Mouse (Mus musculus): ENCODE measurements at regions not wholly inside any gene's neighbourhood (a gene's known extent, or its start where the extent isn't known, plus 50 kb on each side); places are given as distances from the start of the nearest gene placed in this dataset.
A peak's percentile ranks its signal among the peaks of the same experiment; 100 is the strongest.

DNA sequence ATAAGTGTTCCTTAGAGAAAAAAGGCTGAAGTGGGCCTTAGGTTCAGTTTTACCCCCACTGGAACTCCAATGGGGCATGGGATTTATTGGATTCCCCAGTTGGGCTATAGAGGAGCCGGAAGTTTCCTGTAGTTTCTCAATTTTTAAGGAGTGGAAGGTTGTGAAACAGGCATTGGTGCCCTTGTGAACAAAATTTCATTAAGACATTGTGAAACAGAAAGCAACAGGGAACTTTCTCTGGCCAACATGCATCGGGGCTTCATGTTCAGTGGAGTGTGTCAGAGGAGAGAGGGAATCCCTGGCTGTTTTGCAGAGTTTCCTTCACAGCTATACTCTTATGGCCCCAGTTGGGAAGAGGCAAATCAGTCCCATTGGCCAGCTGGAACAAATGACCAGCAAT lies 441.6 kb upstream of the A1bg start:
- DNase-seq (ENCODE audit: low spot score): no peak
- no peak for ATAC-seq (ENCODE audit: low FRiP score, low read depth)

DNA sequence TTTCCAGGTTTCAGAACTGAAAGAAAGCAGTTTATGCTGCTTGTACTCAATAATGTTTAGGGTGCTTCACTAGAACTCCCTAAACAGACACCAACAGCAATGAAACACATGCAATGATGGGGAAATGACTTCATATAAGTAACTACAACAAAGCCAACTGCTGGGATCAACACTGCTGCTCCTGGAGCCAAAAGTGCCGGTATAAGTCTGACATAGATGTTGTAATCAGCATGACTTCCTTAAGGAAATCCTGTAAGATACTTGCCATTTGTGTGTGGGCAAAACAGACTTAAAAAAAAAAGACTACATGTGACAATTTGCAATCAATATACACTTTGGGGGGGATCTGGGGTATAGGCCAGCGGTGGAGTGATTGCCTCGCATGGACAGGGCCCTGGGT lies 438.4 kb upstream of the A1bg start:
- Histone ChIP-seq H3K36me3 (ENCODE audit: control insufficient read depth, insufficient read depth, low read length) (no peaks in the 10 kb centered on the region), H3K9ac (ENCODE audit: low read depth, low read length, severe bottlenecking) (no peak overlapping the region), H3K4me3 (replicated peaks; ENCODE audit: low read length) (no peak overlapping the region), H3K4me1 (ENCODE audit: control insufficient read depth, insufficient read depth, low read length) (no peaks in the 10 kb centered on the region), H3K4me2 (replicated peaks; ENCODE audit: low read depth, low read length, severe bottlenecking) (no peak overlapping the region), H3K9me3 (ENCODE audit: control insufficient read depth, low read length) (no peaks in the 10 kb centered on the region), H3K27me3 (ENCODE audit: control insufficient read depth, insufficient read depth, low read length) (no peaks in the 10 kb centered on the region), H3K27ac (replicated peaks; ENCODE audit: low read depth, low read length) (no peak overlapping the region)
- no peak for DNase-seq (ENCODE audit: low spot score)
- no peak for ATAC-seq (ENCODE audit: low FRiP score, low read depth)
- no peak for TF ChIP-seq POLR2A (IDR thresholded peaks at IDR 0.05; ENCODE audit: borderline replicate concordance, extremely low read depth, insufficient read depth, insufficient read length)
- WGBS: 73% methylated on average over 3 of the region's 3 CpGs

More for the DNA sequence above, 441.6 kb upstream of the A1bg start:
- H3K36me3 ChIP-seq (ENCODE audit: control insufficient read depth, insufficient read depth, low read length): no peaks in the 10 kb centered on the region
- no peaks in the 10 kb centered on the region for H3K27me3 ChIP-seq (ENCODE audit: control insufficient read depth, insufficient read depth, low read length)
- H3K9ac ChIP-seq (ENCODE audit: low read depth, low read length, severe bottlenecking): no peak overlapping the region
- WGBS: 69% methylated on average over 2 of the region's 2 CpGs
- H3K9me3 ChIP-seq (ENCODE audit: control insufficient read depth, low read length): no peaks in the 10 kb centered on the region
- H3K4me2 ChIP-seq (replicated peaks; ENCODE audit: low read depth, low read length, severe bottlenecking): no peak overlapping the region
- no peak overlapping the region for H3K27ac ChIP-seq (replicated peaks; ENCODE audit: low read depth, low read length)
- TF ChIP-seq POLR2A (IDR thresholded peaks at IDR 0.05; ENCODE audit: borderline replicate concordance, extremely low read depth, insufficient read depth, insufficient read length): no peak
- no peaks in the 10 kb centered on the region for H3K4me1 ChIP-seq (ENCODE audit: control insufficient read depth, insufficient read depth, low read length)
- no peak overlapping the region for H3K4me3 ChIP-seq (replicated peaks; ENCODE audit: low read length)

DNA sequence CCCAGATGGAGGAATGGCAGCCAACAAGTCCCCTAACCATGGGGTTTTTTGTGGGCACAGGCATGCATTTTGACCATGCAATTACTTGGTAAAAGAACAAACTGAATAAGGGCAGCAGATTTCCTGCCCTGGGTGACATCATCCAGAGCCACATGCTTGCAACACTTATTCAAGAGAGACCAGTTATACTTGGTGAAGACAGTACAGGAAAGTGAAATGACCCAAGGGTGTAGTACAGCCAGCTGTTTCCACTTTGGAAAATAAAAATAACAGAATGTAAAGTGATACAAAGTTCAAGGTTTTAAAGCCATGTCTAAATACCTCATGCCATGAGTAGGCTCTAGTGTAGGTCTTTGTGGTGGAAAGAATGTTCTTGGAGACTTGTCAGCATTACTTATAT lies 432.5 kb upstream of the A1bg start:
- Histone ChIP-seq H3K4me2 (replicated peaks; ENCODE audit: low read depth, low read length, severe bottlenecking) (no peak overlapping the region), H3K27me3 (ENCODE audit: control insufficient read depth, insufficient read depth, low read length) (no peaks in the 10 kb centered on the region), H3K4me3 (replicated peaks; ENCODE audit: low read length) (no peak overlapping the region), H3K9ac (ENCODE audit: low read depth, low read length, severe bottlenecking) (no peak overlapping the region), H3K27ac (replicated peaks; ENCODE audit: low read depth, low read length) (no peak overlapping the region), H3K4me1 (ENCODE audit: control insufficient read depth, insufficient read depth, low read length) (peaks cover 4% of the 10 kb centered on the region; the same call in 1 of the 2 replicates), H3K36me3 (ENCODE audit: control insufficient read depth, insufficient read depth, low read length) (no peaks in the 10 kb centered on the region), H3K9me3 (ENCODE audit: control insufficient read depth, low read length) (no peaks in the 10 kb centered on the region)
- TF ChIP-seq POLR2A (IDR thresholded peaks at IDR 0.05; ENCODE audit: borderline replicate concordance, extremely low read depth, insufficient read depth, insufficient read length): no peak
- ATAC-seq (ENCODE audit: low FRiP score, low read depth) (peak; percentile 67), DNase-seq (ENCODE audit: low spot score) (peak; percentile 25)

DNA sequence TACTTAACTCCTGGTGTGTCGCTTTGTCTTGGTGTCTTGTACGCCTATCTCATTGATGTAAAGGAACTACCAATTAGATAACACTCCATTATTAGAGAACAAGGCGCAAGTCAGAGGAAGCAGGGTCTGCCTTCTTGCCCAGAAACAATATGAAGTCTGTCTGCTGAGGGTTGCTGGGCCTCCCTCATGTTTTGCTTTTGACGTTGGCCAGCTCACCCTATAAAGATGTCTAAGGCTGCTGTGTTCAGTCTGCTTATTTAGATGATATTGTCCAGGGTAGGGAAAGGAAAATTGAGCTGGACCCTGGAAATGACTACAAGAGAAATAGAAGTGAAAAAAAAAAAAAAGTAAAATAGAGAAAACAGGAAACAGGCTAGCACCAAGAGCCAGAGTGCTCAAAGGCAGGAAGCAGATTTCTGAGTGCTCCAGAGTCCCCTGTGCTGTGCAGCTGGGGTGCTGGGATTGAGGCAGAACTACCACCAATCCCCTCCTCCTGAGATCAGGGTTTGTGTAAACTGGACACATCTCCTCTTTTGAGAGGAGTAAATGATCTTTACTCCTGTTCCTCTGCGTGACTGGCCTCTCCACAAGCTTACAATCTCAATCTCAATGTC lies 429.0 kb upstream of the A1bg start:
- no peak for TF ChIP-seq POLR2A (IDR thresholded peaks at IDR 0.05; ENCODE audit: borderline replicate concordance, extremely low read depth, insufficient read depth, insufficient read length)
- H3K4me1 ChIP-seq (ENCODE audit: control insufficient read depth, insufficient read depth, low read length): peaks cover 4% of the 10 kb centered on the region; the same call in 1 of the 2 replicates
- no peak for DNase-seq (ENCODE audit: low spot score)
- ATAC-seq (ENCODE audit: low FRiP score, low read depth): no peak
- H3K4me2 ChIP-seq (replicated peaks; ENCODE audit: low read depth, low read length, severe bottlenecking): no peak overlapping the region
- H3K36me3 ChIP-seq (ENCODE audit: control insufficient read depth, insufficient read depth, low read length): no peaks in the 10 kb centered on the region
- H3K9me3 ChIP-seq (ENCODE audit: control insufficient read depth, low read length): no peaks in the 10 kb centered on the region
- H3K4me3 ChIP-seq (replicated peaks; ENCODE audit: low read length): no peak overlapping the region
- no peak overlapping the region for H3K9ac ChIP-seq (ENCODE audit: low read depth, low read length, severe bottlenecking)
- no peaks in the 10 kb centered on the region for H3K27me3 ChIP-seq (ENCODE audit: control insufficient read depth, insufficient read depth, low read length)
- no peak overlapping the region for H3K27ac ChIP-seq (replicated peaks; ENCODE audit: low read depth, low read length)
- WGBS: 48% methylated on average over 5 of the region's 5 CpGs

DNA sequence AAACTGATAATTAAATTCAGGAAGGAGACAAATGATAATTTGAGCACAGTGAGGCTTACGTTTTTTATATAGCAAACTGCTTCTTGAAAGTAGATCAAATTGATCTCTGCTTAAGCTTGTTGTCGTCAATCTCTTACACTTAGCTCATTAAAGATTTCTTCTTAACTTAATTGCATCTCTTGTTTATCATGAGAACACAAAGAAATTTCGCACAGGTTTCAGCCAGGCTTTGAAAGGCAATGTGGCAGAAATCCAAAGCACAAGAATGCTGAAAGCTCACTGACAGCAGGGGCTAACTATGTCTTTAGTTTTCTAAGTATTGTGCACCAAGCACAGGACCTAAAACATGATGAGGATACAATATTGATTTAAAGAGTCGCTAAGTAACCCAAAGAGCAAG lies 422.3 kb upstream of the A1bg start:
- Histone ChIP-seq H3K4me3 (replicated peaks; ENCODE audit: low read length) (no peak overlapping the region), H3K4me2 (replicated peaks; ENCODE audit: low read depth, low read length, severe bottlenecking) (no peak overlapping the region), H3K9me3 (ENCODE audit: control insufficient read depth, low read length) (no peaks in the 10 kb centered on the region), H3K36me3 (ENCODE audit: control insufficient read depth, insufficient read depth, low read length) (no peaks in the 10 kb centered on the region), H3K9ac (ENCODE audit: low read depth, low read length, severe bottlenecking) (no peak overlapping the region), H3K27ac (replicated peaks; ENCODE audit: low read depth, low read length) (no peak overlapping the region), H3K4me1 (ENCODE audit: control insufficient read depth, insufficient read depth, low read length) (no peaks in the 10 kb centered on the region), H3K27me3 (ENCODE audit: control insufficient read depth, insufficient read depth, low read length) (no peaks in the 10 kb centered on the region)
- DNase-seq (ENCODE audit: low spot score) (no peak), ATAC-seq (ENCODE audit: low FRiP score, low read depth) (no peak)
- WGBS: 56% methylated on average over 4 of the region's 4 CpGs
- TF ChIP-seq POLR2A (IDR thresholded peaks at IDR 0.05; ENCODE audit: borderline replicate concordance, extremely low read depth, insufficient read depth, insufficient read length): no peak

DNA sequence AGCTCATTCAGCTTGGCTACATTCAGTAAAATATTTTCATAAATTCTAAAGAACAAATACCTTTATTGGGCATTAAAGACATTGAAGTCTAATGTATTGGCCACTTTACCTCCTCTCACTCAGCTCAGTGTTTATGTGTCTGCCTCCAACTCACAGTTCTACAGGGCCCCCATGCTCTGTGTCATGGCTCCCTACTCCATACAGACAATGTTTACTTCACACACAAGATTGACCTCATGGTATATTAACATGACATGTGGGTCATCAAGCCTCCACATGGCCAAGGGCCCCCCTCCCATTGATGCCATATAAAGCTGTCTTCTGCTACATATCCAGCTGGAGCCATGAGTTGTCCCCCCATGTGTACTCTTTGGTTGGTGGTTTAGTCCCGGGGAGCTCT lies 419.8 kb upstream of the A1bg start:
- H3K27me3 ChIP-seq (ENCODE audit: control insufficient read depth, insufficient read depth, low read length): no peaks in the 10 kb centered on the region

More for the DNA sequence above, 419.8 kb upstream of the A1bg start:
- DNase-seq (ENCODE audit: low spot score) (no peak), ATAC-seq (ENCODE audit: low FRiP score, low read depth) (no peak)
- Histone ChIP-seq H3K4me3 (replicated peaks; ENCODE audit: low read length) (no peak overlapping the region), H3K27ac (replicated peaks; ENCODE audit: low read depth, low read length) (no peak overlapping the region), H3K4me2 (replicated peaks; ENCODE audit: low read depth, low read length, severe bottlenecking) (no peak overlapping the region), H3K9ac (ENCODE audit: low read depth, low read length, severe bottlenecking) (no peak overlapping the region), H3K4me1 (ENCODE audit: control insufficient read depth, insufficient read depth, low read length) (no peaks in the 10 kb centered on the region), H3K36me3 (ENCODE audit: control insufficient read depth, insufficient read depth, low read length) (no peaks in the 10 kb centered on the region), H3K9me3 (ENCODE audit: control insufficient read depth, low read length) (no peaks in the 10 kb centered on the region)
- WGBS: 69% methylated on average over 1 of the region's 1 CpGs
- no peak for TF ChIP-seq POLR2A (IDR thresholded peaks at IDR 0.05; ENCODE audit: borderline replicate concordance, extremely low read depth, insufficient read depth, insufficient read length)
